Mouse (Mus musculus) limb, embryonic 15.5 days (tissue): ENCODE results near the gene Dnajc13. TPM values are rescaled to one million over a fixed set of nuclear protein-coding genes. Genes with fewer than 3 reads are reported as not detected.

ENCODE experiments used
- ATAC-seq: fragments of 200-750 bp; cut with Nextera tagmentation; 2 replicates; pipeline ENCODE4 v1.8.0; 2017; ENCODE audit warnings: low read depth, moderate TSS enrichment; ENCODE audit not compliant: insufficient number of reproducible peaks, low FRiP score, low TSS enrichment
- H3K27ac ChIP-seq: fragments of 300-500 bp; sonication (generic); 2 replicates; pipeline ENCODE4 v1.5.1; 2015; ENCODE audit warnings: moderate library complexity, mild to moderate bottlenecking, inconsistent platforms
- H3K27me3 ChIP-seq: fragments of 300-500 bp; sonication (generic); 2 replicates; pipeline ENCODE4 v1.6.1; 2015; ENCODE audit warnings: inconsistent platforms
- H3K36me3 ChIP-seq: fragments of 300-500 bp; sonication (generic); 2 replicates; pipeline ENCODE4 v1.6.1; 2015; ENCODE audit warnings: inconsistent platforms
- H3K4me1 ChIP-seq: fragments of 300-500 bp; sonication (generic); 2 replicates; pipeline ENCODE4 v1.6.1; 2015; ENCODE audit warnings: inconsistent platforms
- H3K4me2 ChIP-seq: fragments of 300-500 bp; sonication (generic); 2 replicates; pipeline ENCODE4 v1.6.1; 2015; ENCODE audit warnings: mild to moderate bottlenecking, inconsistent platforms
- H3K4me3 ChIP-seq: fragments of 300-500 bp; sonication (generic); 2 replicates; pipeline ENCODE4 v1.5.1; 2015; ENCODE audit warnings: mild to moderate bottlenecking, inconsistent platforms
- H3K9ac ChIP-seq: fragments of 300-500 bp; sonication (generic); 2 replicates; pipeline ENCODE4 v1.6.1; 2015; ENCODE audit warnings: inconsistent platforms
- H3K9me3 ChIP-seq: fragments of 300-500 bp; sonication (generic); 2 replicates; pipeline ENCODE4 v1.6.1; 2016; ENCODE audit warnings: inconsistent platforms
- WGBS: fragments of 180-500 bp; shearing (Covaris S2); methylation state at CpG from one replicate; pipeline ENCODE4 v1.1.7; 2015; 5-methylcytosine and 5-hydroxymethylcytosine counted together
- polyA plus RNA-seq: library from polyadenylated mRNA; unstranded; fragments of >200 nt; fragmentation: Nextera tagmentation; extraction: Ambion mirVana; gene quantifications from 2 replicates; pipeline ENCODE4 v1.2.1, GENCODE M21; 2015

The Dnajc13 gene
- polyA plus RNA-seq, 1 experiment from 2014 or later = 18.1 TPM

- H3K4me1 ChIP-seq = no peaks in the 10 kb centered on the region
- no peak overlapping the region for H3K27ac ChIP-seq
These were observed 51.3 kb downstream of the Dnajc13 start for GRCm38 (mm10) chr9:104211402-104211801.

DNA sequence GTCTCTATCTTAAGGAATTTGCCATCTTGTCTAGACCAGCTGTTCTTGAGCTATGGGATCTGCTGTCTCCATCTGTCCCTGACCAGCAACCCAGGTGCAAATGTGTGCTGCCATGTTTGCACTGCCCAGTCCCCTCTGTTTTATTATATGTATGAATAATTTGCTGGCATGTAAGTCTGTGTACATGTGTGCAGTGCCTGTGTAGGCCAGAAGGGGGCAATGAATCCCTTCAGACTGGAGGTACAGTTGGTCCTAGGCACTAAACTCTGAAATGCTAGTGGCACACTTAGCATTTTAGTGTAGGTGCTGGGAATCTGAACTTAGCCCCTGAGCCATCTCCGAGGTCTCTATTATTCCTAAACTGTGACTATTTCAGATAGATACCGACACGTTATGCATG is 58.9 kb downstream of the Dnajc13 start:
- no peak overlapping the region for H3K9ac ChIP-seq
- no peak overlapping the region for H3K4me2 ChIP-seq
- H3K27ac ChIP-seq = no peak overlapping the region
- H3K27me3 ChIP-seq = no peaks in the 10 kb centered on the region
- 94% methylated on average over 3 of the region's 3 CpGs for WGBS
- no peaks in the 10 kb centered on the region for H3K9me3 ChIP-seq
- peaks cover 75% of the 10 kb centered on the region for H3K36me3 ChIP-seq
- ATAC-seq = no peak
- H3K4me3 ChIP-seq = no peak overlapping the region
- H3K4me1 ChIP-seq = no peaks in the 10 kb centered on the region

More at GRCm38 (mm10) chr9:104211402-104211801, 51.3 kb downstream of the Dnajc13 start:
- WGBS = 76% methylated on average over 3 of the region's 3 CpGs
- Histone ChIP-seq H3K9me3 (no peaks in the 10 kb centered on the region), H3K4me2 (no peak overlapping the region), H3K36me3 (peaks cover 53% of the 10 kb centered on the region), H3K9ac (no peak overlapping the region), H3K4me3 (no peak overlapping the region), H3K27me3 (no peaks in the 10 kb centered on the region)
- no peak for ATAC-seq

DNA sequence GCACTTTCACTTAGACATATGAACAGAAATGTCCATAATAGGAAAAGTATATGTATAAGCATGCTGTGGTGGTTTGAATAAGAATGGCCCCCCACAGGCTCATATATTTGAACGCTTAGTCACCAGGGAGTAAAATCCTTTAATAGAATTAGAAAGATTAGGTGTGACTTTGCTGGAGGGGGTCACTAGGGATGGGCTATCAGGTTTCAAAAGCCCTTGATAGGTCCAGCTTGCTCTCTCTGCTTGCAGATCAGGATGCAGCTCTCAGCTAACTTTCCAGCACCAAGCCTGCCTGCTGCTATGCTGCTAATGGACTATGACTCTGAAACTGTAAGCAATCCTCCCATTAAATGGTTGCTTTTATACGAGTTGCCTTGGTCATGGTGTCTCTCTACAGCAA is 68.2 kb downstream of the Dnajc13 start:
- H3K27me3 ChIP-seq = no peaks in the 10 kb centered on the region
- 45% methylated on average over 2 of the region's 2 CpGs for WGBS
- H3K4me1 ChIP-seq = no peaks in the 10 kb centered on the region
- H3K4me2 ChIP-seq = no peak overlapping the region
- no peak overlapping the region for H3K4me3 ChIP-seq
- no peak for ATAC-seq
- H3K27ac ChIP-seq = no peak overlapping the region
- peaks cover 72% of the 10 kb centered on the region for H3K36me3 ChIP-seq
- H3K9ac ChIP-seq = no peak overlapping the region
- H3K9me3 ChIP-seq = no peaks in the 10 kb centered on the region

DNA sequence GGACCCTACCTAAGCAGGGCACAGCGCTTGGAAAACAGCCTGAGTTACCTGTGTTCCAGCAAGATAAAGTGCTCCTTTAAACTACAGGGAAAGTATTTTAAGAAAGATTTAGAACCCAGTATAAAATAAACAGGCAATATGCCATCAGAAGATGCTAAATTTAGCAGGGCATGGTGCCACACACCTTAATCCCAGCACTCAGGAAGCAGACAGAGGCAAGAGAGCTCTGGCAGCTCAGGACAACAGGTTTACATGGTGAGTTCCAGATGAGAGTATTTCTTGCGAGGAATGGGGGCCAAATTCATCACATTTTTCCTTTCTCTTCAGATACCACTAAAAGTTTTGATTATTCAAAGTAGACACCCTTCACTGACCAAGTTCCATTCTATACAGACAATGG is 68.8 kb downstream of the Dnajc13 start:
- ATAC-seq = no peak
- no peaks in the 10 kb centered on the region for H3K4me1 ChIP-seq
- no peaks in the 10 kb centered on the region for H3K27me3 ChIP-seq
- no peak overlapping the region for H3K4me3 ChIP-seq
- peaks cover 73% of the 10 kb centered on the region for H3K36me3 ChIP-seq
- no peak overlapping the region for H3K9ac ChIP-seq
- no peak overlapping the region for H3K27ac ChIP-seq
- H3K9me3 ChIP-seq = no peaks in the 10 kb centered on the region
- no peak overlapping the region for H3K4me2 ChIP-seq
- 90% methylated on average over 2 of the region's 2 CpGs for WGBS

DNA sequence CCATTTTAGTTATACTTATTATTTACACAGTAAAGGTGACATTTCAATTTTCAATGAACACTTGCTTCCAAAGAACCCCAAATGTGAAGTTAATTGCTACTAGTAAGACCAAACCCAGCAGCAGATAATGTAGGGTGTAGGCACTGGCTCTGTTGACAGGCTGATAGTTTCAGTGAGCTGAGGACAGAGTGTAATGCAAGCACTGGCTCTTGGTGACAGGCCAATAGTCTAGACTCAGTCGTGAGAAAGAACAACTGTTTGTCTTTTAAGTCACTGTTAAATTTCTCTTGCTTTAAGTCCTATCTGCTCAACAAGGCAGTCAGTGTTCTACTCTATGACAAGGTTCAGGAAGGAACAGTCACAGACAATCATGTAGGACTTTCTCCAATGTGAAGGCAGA is 69.4 kb downstream of the Dnajc13 start:
- ATAC-seq = no peak
- H3K9ac ChIP-seq = no peak overlapping the region
- WGBS = 81% methylated on average over 1 of the region's 1 CpGs
- peaks cover 76% of the 10 kb centered on the region for H3K36me3 ChIP-seq
- H3K4me1 ChIP-seq = no peaks in the 10 kb centered on the region
- H3K4me2 ChIP-seq = no peak overlapping the region
- no peak overlapping the region for H3K4me3 ChIP-seq
- H3K27ac ChIP-seq = no peak overlapping the region
- H3K27me3 ChIP-seq = no peaks in the 10 kb centered on the region
- no peaks in the 10 kb centered on the region for H3K9me3 ChIP-seq

- H3K9ac ChIP-seq = no peak overlapping the region
- H3K27ac ChIP-seq = no peak overlapping the region
- WGBS = 88% methylated on average over 6 of the region's 6 CpGs
- H3K9me3 ChIP-seq = no peaks in the 10 kb centered on the region
- ATAC-seq = no peak
- no peak overlapping the region for H3K4me2 ChIP-seq
- H3K36me3 ChIP-seq = peaks cover 72% of the 10 kb centered on the region
- H3K4me3 ChIP-seq = no peak overlapping the region
- H3K4me1 ChIP-seq = no peaks in the 10 kb centered on the region
- H3K27me3 ChIP-seq = no peaks in the 10 kb centered on the region
These were observed 70.2 kb downstream of the Dnajc13 start for GRCm38 (mm10) chr9:104192513-104192912.

- Histone ChIP-seq H3K27me3 (no peaks in the 10 kb centered on the region), H3K4me2 (no peak overlapping the region), H3K9ac (no peak overlapping the region), H3K4me3 (no peak overlapping the region), H3K36me3 (peaks cover 61% of the 10 kb centered on the region), H3K4me1 (no peaks in the 10 kb centered on the region), H3K9me3 (no peaks in the 10 kb centered on the region), H3K27ac (no peak overlapping the region)
- no peak for ATAC-seq
- 91% methylated on average over 5 of the region's 5 CpGs for WGBS
These were observed 73.1 kb downstream of the Dnajc13 start for GRCm38 (mm10) chr9:104189657-104190056.

DNA sequence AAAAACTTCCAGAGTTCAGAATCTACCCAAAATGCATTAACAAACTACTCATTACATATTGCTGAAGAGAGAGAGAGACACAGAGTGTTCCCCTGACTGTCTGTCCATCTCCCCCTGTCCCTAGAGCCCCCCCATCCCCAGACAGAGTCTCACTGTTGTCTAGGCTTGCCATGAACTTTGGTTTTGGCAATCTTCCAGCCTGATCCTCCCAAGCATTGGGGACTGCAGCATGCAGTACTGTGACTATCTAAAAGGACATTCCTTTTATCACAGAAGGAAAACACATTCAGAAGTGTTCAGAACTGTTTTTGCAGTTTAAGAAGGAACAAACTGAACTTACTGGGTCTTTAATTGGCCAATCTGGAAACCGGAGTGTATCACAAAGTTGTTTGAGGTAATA is 74.0 kb downstream of the Dnajc13 start:
- WGBS = 86% methylated on average over 1 of the region's 1 CpGs
- Histone ChIP-seq H3K9ac (no peak overlapping the region), H3K36me3 (peaks cover 62% of the 10 kb centered on the region)

DNA sequence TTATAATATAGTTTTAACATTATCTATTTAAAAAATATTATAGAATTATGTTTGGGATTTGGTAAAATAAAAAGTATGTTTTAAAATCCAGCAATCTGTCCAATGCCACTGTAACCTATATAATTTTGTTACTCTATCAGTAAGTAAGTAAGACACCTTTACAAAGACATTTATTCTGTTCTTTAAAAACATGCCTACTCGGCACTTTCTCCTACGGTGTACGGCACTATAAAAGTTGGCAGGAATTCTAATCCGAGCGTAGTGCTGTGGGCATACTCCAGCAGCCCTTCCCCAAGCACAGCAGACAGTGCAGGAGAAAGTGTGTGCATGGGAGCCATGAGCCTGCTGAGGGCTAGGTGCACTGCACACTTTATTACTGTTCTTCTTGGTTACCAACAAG is 75.7 kb downstream of the Dnajc13 start:
- no peak overlapping the region for H3K4me2 ChIP-seq

More for the DNA sequence above, 74.0 kb downstream of the Dnajc13 start:
- Histone ChIP-seq H3K4me1 (no peaks in the 10 kb centered on the region), H3K4me3 (no peak overlapping the region), H3K27ac (no peak overlapping the region), H3K9me3 (no peaks in the 10 kb centered on the region), H3K27me3 (no peaks in the 10 kb centered on the region), H3K4me2 (no peak overlapping the region)
- no peak for ATAC-seq

GRCm38 (mm10) chr9:104183181-104183580 is 79.5 kb downstream of the Dnajc13 start:
- Histone ChIP-seq H3K27me3 (no peaks in the 10 kb centered on the region), H3K9ac (no peak overlapping the region), H3K36me3 (peaks cover 61% of the 10 kb centered on the region), H3K4me2 (no peak overlapping the region), H3K9me3 (no peaks in the 10 kb centered on the region), H3K4me3 (no peak overlapping the region), H3K4me1 (no peaks in the 10 kb centered on the region), H3K27ac (no peak overlapping the region)
- 88% methylated on average over 5 of the region's 5 CpGs for WGBS
- no peak for ATAC-seq

More for the DNA sequence above, 75.7 kb downstream of the Dnajc13 start:
- Histone ChIP-seq H3K27me3 (no peaks in the 10 kb centered on the region), H3K4me1 (no peaks in the 10 kb centered on the region), H3K27ac (no peak overlapping the region), H3K9ac (no peak overlapping the region), H3K9me3 (no peaks in the 10 kb centered on the region), H3K4me3 (no peak overlapping the region), H3K36me3 (peaks cover 59% of the 10 kb centered on the region)
- no peak for ATAC-seq
- 51% methylated on average over 5 of the region's 5 CpGs for WGBS

DNA sequence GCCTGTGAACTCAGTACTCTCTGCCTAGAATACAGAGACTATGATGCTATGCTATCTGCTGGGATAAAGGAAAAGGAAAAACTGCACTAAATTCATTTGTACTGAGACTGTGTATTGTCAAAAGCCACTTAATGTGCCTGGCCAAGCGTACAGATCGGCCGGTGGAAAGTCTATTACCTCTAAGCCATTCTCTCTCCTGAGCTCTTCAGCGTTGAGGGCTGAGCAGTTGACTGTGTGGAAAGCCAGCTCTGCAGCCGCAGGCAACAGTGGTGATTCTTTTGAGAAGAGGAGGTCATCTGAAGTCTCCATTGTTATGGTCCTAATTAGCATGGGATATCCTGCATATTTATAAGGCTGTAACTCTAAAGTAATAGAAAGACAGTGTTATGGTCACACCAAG is 80.4 kb downstream of the Dnajc13 start:
- Histone ChIP-seq H3K4me2 (no peak overlapping the region), H3K27ac (no peak overlapping the region), H3K4me3 (no peak overlapping the region), H3K27me3 (no peaks in the 10 kb centered on the region), H3K9ac (no peak overlapping the region), H3K9me3 (no peaks in the 10 kb centered on the region), H3K4me1 (no peaks in the 10 kb centered on the region), H3K36me3 (peaks cover 65% of the 10 kb centered on the region)
- WGBS = 69% methylated on average over 5 of the region's 5 CpGs
- no peak for ATAC-seq

- 77% methylated on average over 4 of the region's 4 CpGs for WGBS
- Histone ChIP-seq H3K4me2 (no peak overlapping the region), H3K4me3 (no peak overlapping the region), H3K9ac (no peak overlapping the region), H3K4me1 (no peaks in the 10 kb centered on the region), H3K36me3 (peaks cover 67% of the 10 kb centered on the region), H3K27ac (no peak overlapping the region), H3K9me3 (no peaks in the 10 kb centered on the region), H3K27me3 (no peaks in the 10 kb centered on the region)
- no peak for ATAC-seq
These were observed 81.1 kb downstream of the Dnajc13 start for GRCm38 (mm10) chr9:104181626-104182025.

DNA sequence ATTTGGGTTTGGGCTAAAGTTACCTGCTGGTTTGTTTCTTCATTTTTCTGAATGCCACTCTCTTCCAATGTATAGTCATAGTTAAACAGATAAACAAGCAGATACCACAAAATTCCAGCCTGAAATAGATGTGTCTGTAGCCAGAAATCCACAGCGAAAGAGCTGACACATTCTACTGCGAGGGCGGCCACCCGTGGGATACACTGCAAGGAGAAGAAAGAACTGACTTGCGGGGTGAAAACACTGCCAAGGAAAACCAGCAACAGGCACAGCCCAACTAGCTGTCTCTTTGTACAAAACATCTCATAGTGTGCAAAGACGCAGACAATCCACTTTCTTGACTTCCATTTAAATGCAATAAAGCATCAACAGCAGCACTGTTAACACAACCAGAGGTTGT is 82.7 kb downstream of the Dnajc13 start:
- peaks cover 79% of the 10 kb centered on the region for H3K36me3 ChIP-seq
- no peaks in the 10 kb centered on the region for H3K4me1 ChIP-seq
- no peak overlapping the region for H3K4me2 ChIP-seq
- H3K27ac ChIP-seq = no peak overlapping the region
- no peaks in the 10 kb centered on the region for H3K27me3 ChIP-seq
- H3K4me3 ChIP-seq = no peak overlapping the region
- ATAC-seq = no peak
- no peak overlapping the region for H3K9ac ChIP-seq
- 96% methylated on average over 6 of the region's 6 CpGs for WGBS
- H3K9me3 ChIP-seq = no peaks in the 10 kb centered on the region
